Mouse (Mus musculus) heart, postnatal 10 days (tissue): Measurements from ENCODE around the gene Igfbp4. TPM values are rescaled to one million over a fixed set of nuclear protein-coding genes. Genes with fewer than 3 reads are reported as not detected.

Source experiments
- DNase-seq, 2 experiments: peaks; one replicate each; pipeline ENCODE4 v3.0.0; 2021
- intact Hi-C: fragments of 180-260 bp; cut with DNase I; formaldehyde crosslinking; loops from one replicate; pipeline ENCODE4 v1.15.1; 2025
- total RNA-seq, 2 experiments: library from RNA; stranded (reverse); gene quantifications; 2 replicates each; pipeline ENCODE4 v1.2.3; 2021

Igfbp4 gene
- total RNA-seq, 2 experiments from 2014 or later: 192 to 218 TPM

- no peak for DNase-seq
- intact Hi-C loops: loop anchor here (2.0 kb wide), 1 partner anchor 39 kb away; no protein-coding TSS in a partner anchor
Observed at GRCm38 (mm10) chr11:99077869-99078268, 36.8 kb downstream of the Igfbp4 start.

GRCm38 (mm10) chr11:99080902-99081543 lies 40.0 kb downstream of the Igfbp4 start:
- no peak for DNase-seq
- intact Hi-C loops: no loop called here

- DNase-seq: no peak
- intact Hi-C loops: no loop called here
Observed at GRCm38 (mm10) chr11:99081566-99081965, 40.5 kb downstream of the Igfbp4 start.

GRCm38 (mm10) chr11:99082098-99082497 lies 41.1 kb downstream of the Igfbp4 start:
- peak in 1 of 2 experiments; percentile 36 for DNase-seq
- intact Hi-C loops: no loop called here

- intact Hi-C loops: no loop called here
- DNase-seq: no peak
Observed at GRCm38 (mm10) chr11:99083516-99083915, 42.5 kb downstream of the Igfbp4 start.

- intact Hi-C loops: no loop called here
- DNase-seq: no peak
Observed at GRCm38 (mm10) chr11:99084366-99084765, 43.3 kb downstream of the Igfbp4 start.

GRCm38 (mm10) chr11:99088486-99088885 lies 47.4 kb downstream of the Igfbp4 start:
- DNase-seq: no peak
- intact Hi-C loops: no loop called here

- no peak for DNase-seq
- intact Hi-C loops: no loop called here
Observed at GRCm38 (mm10) chr11:99089077-99089601, 48.1 kb downstream of the Igfbp4 start, which contains the start of gene Tns4. Gene Tns4, minus strand, starts transcription at chr11:99089306.

GRCm38 (mm10) chr11:99090391-99090790 lies 49.3 kb downstream of the Igfbp4 start:
- intact Hi-C loops: no loop called here
- no peak for DNase-seq

GRCm38 (mm10) chr11:99091666-99092065 lies 50.6 kb downstream of the Igfbp4 start:
- intact Hi-C loops: no loop called here

GRCm38 (mm10) chr11:99093740-99094139 lies 52.7 kb downstream of the Igfbp4 start:
- intact Hi-C loops: no loop called here
- no peak for DNase-seq

More at GRCm38 (mm10) chr11:99091666-99092065, 50.6 kb downstream of the Igfbp4 start:
- DNase-seq: no peak

- intact Hi-C loops: no loop called here
- no peak for DNase-seq
Observed at GRCm38 (mm10) chr11:99094911-99095676, 54.0 kb downstream of the Igfbp4 start.

GRCm38 (mm10) chr11:99095759-99096158 lies 54.7 kb downstream of the Igfbp4 start:
- DNase-seq: no peak
- intact Hi-C loops: no loop called here

- DNase-seq: no peak
- intact Hi-C loops: no loop called here
Observed at GRCm38 (mm10) chr11:99096417-99096816, 55.4 kb downstream of the Igfbp4 start.

- DNase-seq: no peak
- intact Hi-C loops: no loop called here
Observed at GRCm38 (mm10) chr11:99096996-99097774, 56.1 kb downstream of the Igfbp4 start.

- intact Hi-C loops: no loop called here
- DNase-seq: no peak
Observed at GRCm38 (mm10) chr11:99098924-99099323, 57.9 kb downstream of the Igfbp4 start.

GRCm38 (mm10) chr11:99099516-99099915 lies 58.5 kb downstream of the Igfbp4 start:
- intact Hi-C loops: no loop called here
- peak; percentile 57 to 69 for DNase-seq

- intact Hi-C loops: no loop called here
- no peak for DNase-seq
Observed at GRCm38 (mm10) chr11:99100215-99100614, 59.2 kb downstream of the Igfbp4 start.

- intact Hi-C loops: no loop called here
- DNase-seq: peak in 1 of 2 experiments; percentile 39
Observed at GRCm38 (mm10) chr11:99101693-99102092, 60.6 kb downstream of the Igfbp4 start.

- intact Hi-C loops: no loop called here
Observed at GRCm38 (mm10) chr11:99102575-99103270, 61.7 kb downstream of the Igfbp4 start.

More at GRCm38 (mm10) chr11:99102575-99103270, 61.7 kb downstream of the Igfbp4 start:
- no peak for DNase-seq
